Mouse (Mus musculus) ES-E14 (cell line): Measurements from ENCODE around the gene Hist1h4h.
A peak's percentile ranks its signal among the peaks of the same experiment; 100 is the strongest.

Source experiments
- CHD2 ChIP-seq: IDR thresholded peaks from 2 replicates; pipeline ENCODE4 v1.6.1; 2014; ENCODE audit warnings: mild to moderate bottlenecking, low read depth, low read length, inconsistent platforms
- ZC3H11A ChIP-seq: IDR thresholded peaks from 2 replicates; pipeline ENCODE4 v1.6.1; 2012; ENCODE audit warnings: low read depth, mild to moderate bottlenecking, inconsistent platforms, low read length, borderline replicate concordance

DNA sequence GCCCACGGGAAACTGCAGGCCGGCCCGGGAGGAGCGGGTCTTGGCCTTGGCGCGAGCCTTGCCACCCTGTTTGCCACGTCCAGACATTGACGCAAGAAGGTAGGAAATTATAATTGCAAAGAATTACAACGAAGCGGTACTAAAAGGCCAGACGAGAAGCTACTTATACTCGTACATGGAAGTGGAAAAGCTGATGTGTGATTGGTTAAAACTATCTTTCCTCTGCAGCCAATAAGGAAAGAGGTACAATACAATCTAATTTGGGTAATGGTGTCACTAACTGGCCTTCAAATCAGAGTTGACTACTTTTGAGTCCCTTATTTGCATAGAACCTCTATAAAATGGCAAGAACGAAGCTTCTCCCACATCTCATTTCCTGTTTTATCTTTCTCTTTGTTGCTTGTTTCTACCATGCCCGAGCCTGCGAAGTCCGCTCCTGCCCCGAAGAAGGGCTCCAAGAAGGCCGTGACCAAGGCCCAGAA is 40.2 kb downstream of the Hist1h4h start, which contains the start of the genes Hist1h2ae and Hist1h2bg:
- no peak for TF ChIP-seq ZC3H11A
- TF ChIP-seq CHD2 = peak; percentile 80; the same call in 1 of the 2 replicates
